Mouse (Mus musculus): ENCODE results near the gene Tead3.

DNA sequence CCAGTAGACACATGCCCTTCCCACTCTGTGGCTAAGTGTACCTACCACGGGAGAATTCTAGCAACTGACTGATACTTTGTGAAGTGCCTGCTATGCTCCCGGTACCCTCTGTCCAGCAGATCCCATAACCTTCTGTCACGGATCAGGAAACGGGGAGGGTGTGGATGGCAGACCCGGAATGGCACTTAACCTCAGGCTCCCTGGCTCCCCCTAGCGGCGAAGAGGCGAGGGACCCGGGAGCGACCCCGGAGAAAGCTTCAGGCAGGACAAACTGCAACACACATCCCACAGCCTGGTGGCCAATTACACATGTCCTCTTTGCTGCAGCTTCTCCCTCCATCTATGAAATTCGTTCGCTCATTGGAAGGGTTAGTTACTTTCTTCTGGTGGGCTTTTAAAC is 17.8 kb upstream of the Tead3 start:
- peak; percentile 96 for TF ChIP-seq CTCF (IDR thresholded peaks at IDR 0.05)
- no peak for TF ChIP-seq EP300 (IDR thresholded peaks at IDR 0.05)

All from lung, postnatal 0 days (tissue).